Mouse (Mus musculus) adrenal gland, adult 2 months (tissue): ENCODE data around the gene Pink1. TPM values are rescaled to one million over a fixed set of nuclear protein-coding genes. Genes with fewer than 3 reads are reported as not detected.
A peak's percentile ranks its signal among the peaks of the same experiment; 100 is the strongest.

Source experiments
- DNase-seq: peaks from one replicate; pipeline ENCODE4 v3.0.0; 2021
- polyA plus RNA-seq: library from polyadenylated mRNA; depleted of rRNA; stranded (reverse); fragments of >200 nt; gene quantifications from 2 replicates; pipeline ENCODE4 v1.2.3, GENCODE M21; 2012
- total RNA-seq, 2 experiments: library from RNA; stranded (reverse); gene quantifications; 2 replicates each; pipeline ENCODE4 v1.2.3; 2021

Pink1 gene
- total and polyA plus RNA-seq, 3 experiments, result 145 to 378 (median 180) TPM

DNA sequence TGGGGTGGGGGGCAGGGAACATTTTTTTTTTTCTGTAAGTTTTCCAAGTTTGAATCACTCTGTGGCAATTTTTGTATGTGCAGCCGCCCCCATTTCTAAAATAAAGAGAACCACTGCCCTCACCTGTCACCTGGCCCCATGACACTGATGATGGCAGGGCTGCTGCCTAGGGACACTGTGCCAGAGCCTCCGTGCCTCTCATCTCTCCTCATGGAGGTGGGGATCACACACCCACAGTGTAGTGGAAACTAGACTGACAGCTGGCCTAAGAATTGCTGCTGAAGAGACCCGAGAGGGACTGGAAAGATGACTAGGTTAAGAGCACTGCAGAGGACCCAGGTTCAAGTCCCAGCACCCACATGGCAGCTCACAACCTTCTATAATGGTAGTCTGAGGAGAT, 14.0 kb downstream of the Pink1 start:
- no peak for DNase-seq

GRCm38 (mm10) chr4:138311595-138311994, 14.5 kb downstream of the Pink1 start:
- peak; percentile 49 for DNase-seq

DNA sequence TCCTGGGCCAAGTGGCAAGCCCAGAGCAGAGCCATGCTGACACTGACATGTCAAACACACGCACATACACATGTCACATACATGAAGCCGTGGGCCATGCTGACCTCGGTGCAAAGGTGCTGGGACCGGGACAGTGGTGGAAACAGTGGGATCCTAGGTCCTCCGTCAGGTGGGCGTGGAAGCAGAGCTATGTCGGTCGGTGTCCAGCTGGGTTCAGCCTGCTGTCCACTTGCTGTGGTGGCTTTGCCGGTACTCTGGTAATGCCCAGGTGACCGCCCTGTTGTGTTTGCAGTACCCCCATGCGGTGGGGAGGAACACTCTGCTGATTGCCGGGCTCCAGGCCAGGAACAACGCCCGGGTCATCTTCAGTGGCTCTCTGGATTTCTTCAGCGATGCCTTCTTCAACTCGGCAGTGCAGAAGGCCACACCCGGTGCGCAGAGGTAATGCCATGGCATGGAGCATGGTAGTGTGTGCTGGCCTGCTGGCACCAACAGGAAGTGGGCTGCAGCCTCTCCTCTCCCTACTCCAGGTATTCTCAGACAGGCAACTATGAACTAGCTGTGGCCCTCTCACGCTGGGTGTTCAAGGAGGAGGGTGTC, 15.7 kb downstream of the Pink1 start:
- DNase-seq, result no peak

GRCm38 (mm10) chr4:138307739-138308138, 18.4 kb downstream of the Pink1 start:
- no peak for DNase-seq

DNA sequence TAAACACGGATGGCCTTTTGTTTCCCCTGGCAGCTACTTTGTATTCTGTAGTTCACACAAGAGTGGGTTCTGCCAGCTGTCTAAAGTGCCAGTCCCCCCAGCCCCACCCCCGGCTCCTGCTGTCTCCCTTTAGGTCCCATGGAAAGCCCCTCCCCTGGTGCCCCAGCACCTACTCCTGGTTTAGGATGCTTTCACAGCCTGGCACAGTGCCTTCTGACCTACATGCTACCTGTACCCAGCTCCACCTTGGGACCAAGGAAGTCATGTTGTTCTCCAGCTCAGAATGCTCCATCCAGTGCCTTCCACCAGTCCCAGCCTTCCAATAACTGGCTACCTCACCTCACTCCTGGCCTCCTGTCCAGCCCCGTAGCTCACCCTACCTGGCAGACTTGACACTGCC, 19.1 kb downstream of the Pink1 start:
- no peak for DNase-seq

DNA sequence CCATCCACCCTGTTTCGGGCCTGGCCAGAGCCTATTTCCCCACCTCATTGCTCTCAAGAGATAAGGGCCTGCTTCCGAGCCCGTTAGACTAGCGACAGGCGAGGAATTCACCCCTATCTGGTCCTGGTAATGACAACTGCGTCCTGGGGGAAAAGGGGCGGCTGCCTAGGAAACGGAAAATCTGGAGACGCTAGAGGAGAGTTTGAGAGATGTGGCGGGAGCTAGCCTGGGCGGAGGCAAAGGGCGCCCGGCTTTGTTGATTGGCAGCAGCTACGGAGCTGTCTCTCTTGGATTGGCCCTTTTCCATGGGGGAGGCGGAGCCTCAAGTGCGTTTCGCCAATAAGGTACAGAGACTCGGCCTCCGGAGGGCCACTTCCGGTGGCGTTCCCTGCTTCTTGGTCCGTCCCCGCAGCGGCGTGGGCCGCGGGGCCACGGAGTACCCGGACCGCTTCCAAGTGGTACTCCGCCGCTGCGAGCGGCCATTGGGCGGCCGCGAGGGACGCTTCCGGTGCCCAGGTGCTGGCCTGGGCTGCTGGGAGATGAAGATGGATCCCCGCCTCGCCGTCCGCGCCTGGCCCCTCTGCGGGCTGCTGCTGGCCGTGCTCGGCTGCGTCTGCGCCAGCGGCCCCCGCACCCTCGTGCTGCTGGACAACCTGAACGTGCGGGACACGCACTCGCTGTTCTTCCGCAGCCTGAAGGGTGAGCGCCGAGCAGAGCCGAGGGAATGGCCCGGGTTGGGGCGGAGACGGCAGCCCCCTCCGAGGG, 21.6 kb downstream of the Pink1 start, which contains the start of gene Ddost:
Gene Ddost (plus strand): TSS at position 391 of the 765 bp plus-strand sequence.
- peak; percentile 98 for DNase-seq

- DNase-seq, result no peak
Observed at GRCm38 (mm10) chr4:138303742-138304141, 22.4 kb downstream of the Pink1 start.

- DNase-seq, result no peak
Observed at GRCm38 (mm10) chr4:138303011-138303410, 23.1 kb downstream of the Pink1 start.

- DNase-seq, result no peak
Observed at GRCm38 (mm10) chr4:138301271-138301780, 24.8 kb downstream of the Pink1 start.

GRCm38 (mm10) chr4:138293949-138294550, 32.1 kb downstream of the Pink1 start:
- DNase-seq, result no peak

DNA sequence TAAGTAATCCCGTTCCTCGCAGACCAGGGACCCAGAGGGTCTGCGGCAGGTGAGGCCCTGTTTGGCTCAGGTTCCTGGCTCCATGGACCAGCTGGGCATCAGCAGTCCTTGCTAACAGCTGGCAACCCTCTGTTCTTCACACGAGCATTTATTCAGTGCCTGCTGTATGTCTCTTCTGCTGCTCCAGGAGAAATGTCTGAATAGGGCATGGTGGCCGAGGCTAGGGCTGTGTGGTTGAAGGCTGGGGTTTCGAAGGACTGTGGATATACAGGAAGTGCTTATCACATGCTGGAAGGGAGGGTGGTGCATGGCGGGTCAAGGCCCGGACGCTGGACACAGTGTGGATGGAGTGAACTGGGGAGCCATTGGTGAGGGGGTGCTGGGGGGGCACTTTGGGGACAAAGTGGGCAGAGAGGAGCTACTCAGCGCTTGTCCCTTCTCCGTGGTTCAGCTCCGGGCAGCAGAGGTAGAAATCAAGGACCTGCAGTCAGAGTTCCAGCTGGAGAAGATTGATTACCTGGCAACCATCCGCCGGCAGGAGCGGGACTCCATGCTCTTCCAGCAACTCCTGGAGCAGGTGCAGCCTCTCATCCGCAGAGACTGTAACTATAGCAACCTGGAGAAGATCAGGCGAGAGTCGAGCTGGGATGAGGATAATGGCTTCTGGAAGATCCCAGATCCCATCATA, 32.7 kb downstream of the Pink1 start:
- no peak for DNase-seq

DNA sequence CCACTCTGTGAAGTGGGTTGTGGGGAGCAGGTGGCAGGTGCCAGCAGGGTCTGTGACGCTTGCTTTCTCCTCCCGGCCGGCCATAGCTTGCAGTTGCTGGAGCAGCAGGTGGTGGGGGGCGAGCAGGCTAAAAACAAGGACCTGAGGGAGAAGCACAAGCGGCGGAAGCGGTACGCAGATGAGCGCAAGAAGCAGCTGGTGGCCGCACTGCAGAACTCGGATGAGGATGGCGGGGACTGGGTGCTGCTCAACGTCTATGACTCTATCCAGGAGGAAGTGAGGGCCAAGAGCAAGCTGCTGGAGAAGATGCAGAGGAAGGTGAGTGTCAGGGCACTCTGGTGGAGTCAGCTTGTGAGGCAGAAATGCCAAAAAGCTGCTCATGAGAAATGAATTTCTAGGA, 34.1 kb downstream of the Pink1 start:
- DNase-seq, result no peak

DNA sequence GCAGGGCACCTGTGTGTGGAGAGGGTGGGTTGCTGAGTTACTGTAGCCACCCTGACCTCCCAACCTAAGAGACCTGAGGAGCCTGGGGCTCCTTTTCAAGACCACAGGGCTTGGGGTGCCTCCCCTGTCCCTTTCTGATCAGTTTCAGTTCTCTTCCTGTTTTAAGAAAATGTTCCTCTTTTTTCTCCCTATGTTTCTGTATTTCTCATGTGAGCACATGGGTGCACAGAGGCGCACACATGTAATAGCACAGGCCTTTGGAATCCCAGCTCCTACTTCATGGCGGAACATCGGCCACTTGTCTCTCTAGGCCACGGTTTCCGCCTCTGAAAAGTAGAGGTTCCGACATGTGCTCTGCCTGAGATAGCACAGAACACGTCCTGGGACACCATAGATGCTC, 37.4 kb downstream of the Pink1 start:
- DNase-seq, result no peak

GRCm38 (mm10) chr4:138286411-138286810, 39.7 kb downstream of the Pink1 start:
- DNase-seq, result no peak

DNA sequence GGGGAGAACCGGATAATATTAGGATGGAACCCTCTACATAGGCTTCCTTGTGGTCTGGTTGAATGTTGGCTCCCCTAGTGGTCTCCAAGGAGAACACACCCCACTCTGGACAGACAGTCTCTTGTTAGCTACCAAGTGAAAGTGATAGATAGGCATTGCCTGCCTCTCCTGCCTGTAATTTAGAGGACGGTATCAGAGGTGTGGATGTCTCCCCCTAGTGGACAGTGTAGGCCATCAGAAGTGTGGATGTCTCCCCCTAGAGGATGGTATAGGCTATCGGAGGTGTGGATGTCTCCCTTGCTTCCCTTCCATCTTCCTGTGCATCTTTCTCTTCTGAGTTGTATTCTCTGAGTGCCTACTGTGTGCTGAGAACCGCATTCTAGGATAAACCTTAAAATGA, 43.3 kb downstream of the Pink1 start:
- DNase-seq, result peak; percentile 67

GRCm38 (mm10) chr4:138278346-138278745, 47.8 kb downstream of the Pink1 start:
- peak; percentile 23 for DNase-seq

- DNase-seq, result no peak
Observed at GRCm38 (mm10) chr4:138272011-138272997, 53.8 kb downstream of the Pink1 start.

GRCm38 (mm10) chr4:138267869-138268268, 58.2 kb downstream of the Pink1 start:
- no peak for DNase-seq
